Mouse (Mus musculus) heart, embryonic 11.5 days (tissue): ENCODE data around the gene Olfr554. TPM values are rescaled to one million over a fixed set of nuclear protein-coding genes. Genes with fewer than 3 reads are reported as not detected.
"Not testable (repeated sequence)": the region's sequence is repeated elsewhere in the genome, so short reads cannot be mapped to it uniquely, and the experiment has no call there.

Source experiments
- ATAC-seq: fragments of 200-750 bp; cut with Nextera tagmentation; replicated peaks from 2 replicates; pipeline ENCODE4 v1.8.0; 2017; ENCODE audit warnings: moderate library complexity; ENCODE audit not compliant: insufficient number of reproducible peaks, low FRiP score, low TSS enrichment
- H3K27ac ChIP-seq: fragments of 300-500 bp; sonication (generic); 2 replicates; pipeline ENCODE4 v1.5.1; 2014; ENCODE audit warnings: mild to moderate bottlenecking, low read depth, low read length
- H3K27me3 ChIP-seq: fragments of 300-500 bp; sonication (generic); 2 replicates; pipeline ENCODE4 v1.6.1; 2014; ENCODE audit warnings: mild to moderate bottlenecking, low read length, mixed read lengths; ENCODE audit not compliant: control insufficient read depth, insufficient read depth
- H3K36me3 ChIP-seq: fragments of 300-500 bp; sonication (generic); 2 replicates; pipeline ENCODE4 v1.6.1; 2014; ENCODE audit warnings: mild to moderate bottlenecking, low read length, moderate library complexity, mixed read lengths; ENCODE audit not compliant: control insufficient read depth, insufficient read depth
- H3K4me1 ChIP-seq: fragments of 300-500 bp; sonication (generic); 2 replicates; pipeline ENCODE4 v1.6.1; 2014; ENCODE audit warnings: low read length; ENCODE audit not compliant: control insufficient read depth, insufficient read depth
- H3K4me2 ChIP-seq: fragments of 300-500 bp; sonication (generic); 2 replicates; pipeline ENCODE4 v1.6.1; 2014; ENCODE audit warnings: mild to moderate bottlenecking, moderate library complexity
- H3K4me3 ChIP-seq: fragments of 300-500 bp; sonication (generic); 2 replicates; pipeline ENCODE4 v1.5.1; 2014; ENCODE audit warnings: low read depth, low read length
- H3K9ac ChIP-seq: fragments of 300-500 bp; sonication (generic); 2 replicates; pipeline ENCODE4 v1.6.1; 2014; ENCODE audit warnings: mild to moderate bottlenecking, low read depth, low read length, moderate library complexity
- H3K9me3 ChIP-seq: fragments of 300-500 bp; sonication (generic); replicated peaks from 2 replicates; pipeline ENCODE4 v1.6.1; 2016; ENCODE audit warnings: low read length; ENCODE audit not compliant: control insufficient read depth
- WGBS: fragments of 180-500 bp; shearing (Covaris S2); extraction: QIAGEN DNeasy Blood & Tissue Kit; methylation state at CpG from one replicate; pipeline ENCODE4 v1.1.7; 2014; ENCODE audit not compliant: insufficient replicate concordance; 5-methylcytosine and 5-hydroxymethylcytosine counted together
- polyA plus RNA-seq: library from polyadenylated mRNA; unstranded; fragments of >200 nt; fragmentation: Nextera tagmentation; extraction: Ambion mirVana; gene quantifications from 2 replicates; pipeline ENCODE4 v1.2.1, GENCODE M21; 2014

Olfr554 gene
- polyA plus RNA-seq: not detected in 2 replicates

DNA sequence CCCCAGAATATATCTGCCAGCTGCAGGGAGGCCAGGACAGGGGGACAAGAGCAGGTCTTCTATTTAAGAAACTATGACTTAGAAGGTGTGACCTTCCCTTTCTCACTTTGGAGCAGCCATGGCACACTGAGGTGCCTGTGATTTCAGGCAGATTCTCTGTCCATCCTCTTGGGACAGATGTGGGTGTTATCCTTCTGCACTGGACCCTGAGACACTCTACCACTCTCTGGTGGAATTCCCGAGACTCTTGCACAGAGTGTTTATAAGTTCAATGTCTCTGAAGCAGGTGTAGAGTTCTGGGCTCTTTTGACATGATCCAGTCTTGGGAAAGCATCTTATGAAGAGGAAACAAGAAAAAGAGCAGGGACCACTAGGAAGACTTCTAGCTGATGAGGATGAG lies at the start of gene Olfr554:
TSS of gene Olfr554 (plus strand) at position 301 of the 400 bp plus-strand sequence.
- H3K9ac ChIP-seq: no peak within 1 kb of the TSS
- no peak for ATAC-seq
- H3K4me2 ChIP-seq: no peak within 1 kb of the TSS
- H3K27ac ChIP-seq: no peak within 1 kb of the TSS
- no peaks in the 10 kb centered on the region for H3K9me3 ChIP-seq
- 57% methylated on average over 1 of the region's 1 CpGs for WGBS
- no peaks in the 10 kb centered on the region for H3K4me1 ChIP-seq
- no peak within 1 kb of the TSS for H3K4me3 ChIP-seq
- no peaks in the 10 kb centered on the region for H3K36me3 ChIP-seq
- no peaks in the 10 kb centered on the region for H3K27me3 ChIP-seq

DNA sequence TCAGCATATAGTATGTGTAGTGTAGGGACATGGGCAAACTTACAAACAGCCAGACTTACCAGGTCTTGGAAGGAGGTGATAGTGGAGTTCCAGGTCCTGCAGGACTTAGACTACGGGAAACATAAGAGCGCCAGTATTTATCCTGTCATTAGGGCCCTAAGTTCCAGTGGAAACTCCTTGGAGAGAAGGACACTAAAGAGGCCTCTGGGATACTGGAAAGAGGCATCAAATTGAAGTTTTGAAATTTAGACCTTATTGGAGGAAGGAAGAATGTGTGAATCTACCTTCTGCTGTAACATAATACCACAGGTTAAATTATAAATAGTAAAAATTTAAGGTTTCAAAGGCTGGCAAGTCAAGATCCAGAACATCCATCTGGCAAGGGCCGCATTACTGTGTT lies 46.4 kb upstream of the Olfr554 start, which contains the start of gene Olfr551:
TSS of gene Olfr551 (minus strand) at position 101 of the 400 bp plus-strand sequence.
- H3K9me3 ChIP-seq: no peaks in the 10 kb centered on the region
- 86% methylated on average over 3 of the region's 3 CpGs for WGBS

GRCm38 (mm10) chr7:102597378-102598031 lies 40.7 kb upstream of the Olfr554 start, which contains the start of gene Olfr552:
Gene Olfr552, plus strand, starts transcription at chr7:102597770.
- WGBS: 25% methylated on average over 1 of the region's 1 CpGs
- H3K36me3 ChIP-seq: no peaks in the 10 kb centered on the region
- H3K4me3 ChIP-seq: no peak within 1 kb of the TSS
- no peaks in the 10 kb centered on the region for H3K9me3 ChIP-seq
- ATAC-seq: no peak
- H3K9ac ChIP-seq: no peak within 1 kb of the TSS
- no peaks in the 10 kb centered on the region for H3K4me1 ChIP-seq
- H3K27ac ChIP-seq: no peak within 1 kb of the TSS
- H3K27me3 ChIP-seq: no peaks in the 10 kb centered on the region
- H3K4me2 ChIP-seq: no peak within 1 kb of the TSS

More for the DNA sequence above, 46.4 kb upstream of the Olfr554 start, which contains the start of gene Olfr551:
- Histone ChIP-seq H3K27ac (no peak within 1 kb of the TSS), H3K27me3 (no peaks in the 10 kb centered on the region), H3K9ac (no peak within 1 kb of the TSS), H3K4me3 (no peak within 1 kb of the TSS), H3K36me3 (no peaks in the 10 kb centered on the region), H3K4me2 (no peak within 1 kb of the TSS), H3K4me1 (no peaks in the 10 kb centered on the region)
- no peak for ATAC-seq

DNA sequence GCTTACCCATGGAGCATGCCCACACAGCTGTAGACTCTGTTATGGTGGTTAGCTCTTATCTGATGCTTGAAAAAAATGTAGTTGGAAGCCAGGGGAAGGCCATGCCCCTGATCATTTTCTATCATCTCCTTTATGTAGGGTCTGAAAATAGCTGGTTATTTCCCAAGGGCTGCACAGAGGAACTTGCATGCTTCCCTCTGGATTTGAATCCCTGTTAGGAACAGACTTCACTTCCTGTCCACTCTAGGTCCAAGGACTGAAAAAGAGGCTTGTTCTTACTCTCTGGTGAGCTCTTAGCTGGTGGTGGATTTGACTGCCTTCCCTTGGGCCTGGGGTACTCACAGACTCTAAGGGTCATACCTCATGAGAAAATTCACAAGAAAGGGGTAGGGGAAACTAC lies 20.1 kb upstream of the Olfr554 start, which contains the start of gene Olfr553:
TSS of gene Olfr553 (minus strand) at position 101 of the 400 bp plus-strand sequence.
- Histone ChIP-seq H3K9me3 (no peaks in the 10 kb centered on the region), H3K4me1 (no peaks in the 10 kb centered on the region), H3K27me3 (no peaks in the 10 kb centered on the region), H3K36me3 (no peaks in the 10 kb centered on the region), H3K4me3 (no peak within 1 kb of the TSS), H3K27ac (no peak within 1 kb of the TSS), H3K9ac (no peak within 1 kb of the TSS), H3K4me2 (no peak within 1 kb of the TSS)
- ATAC-seq: no peak

- ATAC-seq: peak; percentile 39; the same call in 1 of the 2 replicates
- no peaks in the 10 kb centered on the region for H3K4me1 ChIP-seq
- H3K4me3 ChIP-seq: no peak overlapping the region
- no peak overlapping the region for H3K9ac ChIP-seq
- WGBS: 42% methylated on average over 5 of the region's 5 CpGs
- no peaks in the 10 kb centered on the region for H3K27me3 ChIP-seq
- no peak overlapping the region for H3K4me2 ChIP-seq
- H3K27ac ChIP-seq: no peak overlapping the region
- no peaks in the 10 kb centered on the region for H3K36me3 ChIP-seq
- H3K9me3 ChIP-seq: no peaks in the 10 kb centered on the region
Observed at GRCm38 (mm10) chr7:102619608-102620007, 18.6 kb upstream of the Olfr554 start.

- H3K4me3 ChIP-seq, ATAC-seq, H3K4me2 ChIP-seq, H3K27ac ChIP-seq, H3K9me3 ChIP-seq, H3K36me3 ChIP-seq, H3K4me1 ChIP-seq, H3K9ac ChIP-seq, H3K27me3 ChIP-seq: not testable (repeated sequence)
- 68% methylated on average over 15 of the region's 19 CpGs for WGBS
Observed at GRCm38 (mm10) chr7:102620368-102620767, 17.9 kb upstream of the Olfr554 start.

- no peak overlapping the region for H3K9ac ChIP-seq
- no peaks in the 10 kb centered on the region for H3K4me1 ChIP-seq
- no peak overlapping the region for H3K4me2 ChIP-seq
- H3K27me3 ChIP-seq: no peaks in the 10 kb centered on the region
- no peaks in the 10 kb centered on the region for H3K36me3 ChIP-seq
- H3K4me3 ChIP-seq: no peak overlapping the region
- H3K27ac ChIP-seq: no peak overlapping the region
- no peaks in the 10 kb centered on the region for H3K9me3 ChIP-seq
- 34% methylated on average over 3 of the region's 3 CpGs for WGBS
- ATAC-seq: no peak
Observed at GRCm38 (mm10) chr7:102636665-102637064, 1.6 kb upstream of the Olfr554 start.

DNA sequence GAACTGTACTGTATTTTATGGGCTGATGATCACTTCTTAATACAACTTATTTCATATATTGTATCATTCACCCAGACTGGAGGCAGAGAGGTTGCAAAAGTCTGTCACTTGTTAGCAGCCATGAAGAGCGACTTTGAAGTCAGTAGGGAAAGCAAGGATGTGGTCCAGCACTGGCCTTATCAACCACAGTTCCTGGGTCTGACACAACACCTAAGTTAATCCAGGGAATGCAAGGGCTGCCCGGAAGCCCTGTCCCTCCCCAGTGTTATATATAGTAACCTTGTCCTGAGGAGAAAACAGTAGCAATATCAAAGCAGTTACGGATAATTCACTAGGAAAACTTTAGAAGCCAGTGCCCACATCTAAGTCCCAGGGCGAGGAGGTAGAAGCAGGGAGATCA lies 6.7 kb downstream of the Olfr554 start:
- peak; percentile 59; the same call in 1 of the 2 replicates for ATAC-seq
- not testable (repeated sequence) for H3K27me3 ChIP-seq

GRCm38 (mm10) chr7:102658523-102658922 lies 20.3 kb downstream of the Olfr554 start, which contains the start of gene Olfr555:
Gene Olfr555, plus strand, starts transcription at chr7:102658823.
- no peak within 1 kb of the TSS for H3K4me3 ChIP-seq
- no peak within 1 kb of the TSS for H3K27ac ChIP-seq
- no peaks in the 10 kb centered on the region for H3K36me3 ChIP-seq
- H3K4me2 ChIP-seq: no peak within 1 kb of the TSS
- H3K9ac ChIP-seq: no peak within 1 kb of the TSS
- 68% methylated on average over 1 of the region's 1 CpGs for whole genome bisulfite sequencing
- no peaks in the 10 kb centered on the region for H3K4me1 ChIP-seq
- ATAC-seq: no peak
- no peaks in the 10 kb centered on the region for H3K27me3 ChIP-seq
- no peaks in the 10 kb centered on the region for H3K9me3 ChIP-seq

More for the DNA sequence above, 6.7 kb downstream of the Olfr554 start:
- not testable (repeated sequence) for H3K4me1 ChIP-seq, H3K9me3 ChIP-seq, H3K4me2 ChIP-seq, H3K36me3 ChIP-seq, H3K4me3 ChIP-seq, H3K27ac ChIP-seq, H3K9ac ChIP-seq
- 26% methylated on average over 3 of the region's 4 CpGs for WGBS
